10 mouse cellular contexts compared by ENCODE assay signal in the genomic region with DNA sequence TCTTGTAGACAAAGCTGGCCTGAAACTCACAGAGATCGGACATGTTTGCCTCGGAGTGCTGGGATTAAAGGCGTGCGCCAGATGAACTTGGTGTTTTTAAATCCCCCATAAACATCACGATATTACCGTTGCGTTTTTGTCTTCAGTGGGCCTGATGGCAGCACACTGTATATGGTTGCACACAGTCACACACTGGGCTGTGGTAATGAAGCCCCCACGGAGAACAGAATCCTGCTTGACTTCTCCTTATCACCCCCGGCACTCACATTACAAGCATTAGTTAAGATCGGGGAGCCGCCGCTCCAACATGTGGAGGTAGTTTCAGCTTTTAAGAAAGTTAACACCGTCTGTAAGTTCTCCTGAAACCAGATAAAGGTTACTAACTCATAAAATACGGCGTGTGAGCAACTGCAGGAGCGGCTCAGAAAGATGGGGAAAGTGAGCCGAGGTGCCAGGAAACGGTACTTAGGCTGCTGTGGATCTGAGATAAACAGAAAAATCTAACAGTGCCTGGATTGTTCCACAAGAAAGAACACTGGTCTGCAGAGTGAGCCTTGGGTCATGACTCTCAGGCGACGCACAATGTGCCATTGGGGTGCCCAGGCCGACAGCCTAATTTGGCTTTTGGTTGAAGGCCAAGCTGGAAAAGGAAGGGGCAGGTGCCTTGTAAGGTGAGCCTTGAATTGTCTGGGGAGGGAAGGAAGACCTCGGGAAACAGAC.
A peak's percentile ranks its signal among the peaks of the same experiment; 100 is the strongest.
DNase-seq lines count a peak whose midpoint lies in the region; ATAC-seq and TF ChIP-seq lines count a peak whose summit lies in the region.
"Had no signal": no experiment of that assay in that cellular context is flagged by ENCODE, and none has a peak within 500 bp of the region (broad histone marks: within the 10 kb centered on the region; RNA-seq: fewer than 3 reads in every experiment).

No protein-coding gene starts in this region.

- H3K36me3 ChIP-seq in heart, postnatal 0 days (replicated peaks; ENCODE audit: control insufficient read depth, insufficient read depth, low read length), result no peaks in the 10 kb centered on the region
- H3K36me3 ChIP-seq in lung, embryonic 15.5 days, result no peaks in the 10 kb centered on the region
- no peaks in the 10 kb centered on the region for H3K36me3 ChIP-seq in embryonic facial prominence, embryonic 13.5 days
- no peaks in the 10 kb centered on the region for H3K36me3 ChIP-seq in limb, embryonic 12.5 days
- H3K36me3 ChIP-seq: forebrain, embryonic 10.5 days; G1E had no signal

- H3K4me1 ChIP-seq in heart, postnatal 0 days (ENCODE audit: control insufficient read depth, insufficient read depth), result 0 out of 2 replicates have a peak, but pooled peaks cover 3% of the 10 kb centered on the region
- 0 out of 2 replicates have a peak, but pooled peaks cover 3% of the 10 kb centered on the region for H3K4me1 ChIP-seq in lung, embryonic 15.5 days
- peaks cover 13% of the 10 kb centered on the region for H3K4me1 ChIP-seq in embryonic facial prominence, embryonic 13.5 days
- peaks cover 23% of the 10 kb centered on the region for H3K4me1 ChIP-seq in limb, embryonic 12.5 days (replicated peaks)

- no peaks in the 10 kb centered on the region for H3K9me3 ChIP-seq in heart, postnatal 0 days (replicated peaks; ENCODE audit: control insufficient read depth, low read length)
- H3K9me3 ChIP-seq in lung, embryonic 15.5 days, result no peaks in the 10 kb centered on the region
- H3K9me3 ChIP-seq in embryonic facial prominence, embryonic 13.5 days, result no peaks in the 10 kb centered on the region
- no peaks in the 10 kb centered on the region for H3K9me3 ChIP-seq in limb, embryonic 12.5 days
- H3K9me3 ChIP-seq: forebrain, embryonic 10.5 days; G1E had no signal

- no peaks in the 10 kb centered on the region for H3K27me3 ChIP-seq in heart, postnatal 0 days (ENCODE audit: control insufficient read depth, insufficient read depth, low read length)
- H3K27me3 ChIP-seq in lung, embryonic 15.5 days, result no peaks in the 10 kb centered on the region
- no peaks in the 10 kb centered on the region for H3K27me3 ChIP-seq in embryonic facial prominence, embryonic 13.5 days
- 0 out of 2 replicates have a peak, but pooled peaks cover 3% of the 10 kb centered on the region for H3K27me3 ChIP-seq in limb, embryonic 12.5 days

- no peak overlapping the region for H3K9ac ChIP-seq in heart, postnatal 0 days (replicated peaks; ENCODE audit: low read depth, low read length)
- H3K9ac ChIP-seq in lung, embryonic 15.5 days, result no peak overlapping the region
- 0 out of 2 replicates have a peak overlapping the region, but pooled peaks have one; percentile 44 for H3K9ac ChIP-seq in embryonic facial prominence, embryonic 13.5 days
- 0 out of 2 replicates have a peak overlapping the region, but pooled peaks have one; percentile 12 for H3K9ac ChIP-seq in limb, embryonic 12.5 days (replicated peaks)

- no peak for DNase-seq in heart, postnatal 0 days (ENCODE audit: low spot score)
- no peak for DNase-seq in heart, postnatal 25 days (ENCODE audit: low spot score)
- no peak for DNase-seq in lung, postnatal 14 days
- no peak for DNase-seq in gastrocnemius, postnatal 36 days

- H3K4me3 ChIP-seq in heart, postnatal 0 days (ENCODE audit: low read depth, low read length), result 0 out of 2 replicates have a peak overlapping the region, but pooled peaks have one; percentile 3
- H3K4me3 ChIP-seq in lung, embryonic 15.5 days, result no peak overlapping the region
- H3K4me3 ChIP-seq in embryonic facial prominence, embryonic 13.5 days, result peak overlapping the region; percentile 3; the same call in 1 of the 2 replicates
- H3K4me3 ChIP-seq in limb, embryonic 12.5 days (replicated peaks), result 0 out of 2 replicates have a peak overlapping the region, but pooled peaks have one; percentile 0
- H3K4me3 ChIP-seq: forebrain, embryonic 10.5 days; myocyte had no signal

- TF ChIP-seq EP300 in heart, postnatal 0 days (IDR thresholded peaks at IDR 0.05; ENCODE audit: low read depth), result no peak

- intact Hi-C loops in heart, postnatal 25 days (cut with DNase I), result no loop called here
- intact Hi-C loops in gastrocnemius, postnatal 36 days (cut with DNase I), result no loop called here

- ATAC-seq in heart, postnatal 0 days (ENCODE audit: insufficient read depth, low read depth), result no peak
- no peak for ATAC-seq in lung, embryonic 15.5 days (ENCODE audit: borderline replicate concordance, extremely low read depth, low FRiP score, low TSS enrichment)
- 0 out of 2 replicates have a peak, but pooled peaks have one; percentile 52 for ATAC-seq in embryonic facial prominence, embryonic 13.5 days (ENCODE audit: insufficient number of reproducible peaks, insufficient read depth, low FRiP score, low TSS enrichment, low read depth)
- ATAC-seq in limb, embryonic 12.5 days (ENCODE audit: insufficient number of reproducible peaks, insufficient read depth, low FRiP score, low TSS enrichment, low read depth), result peak; percentile 44; the same call in 1 of the 2 replicates

- H3K27ac ChIP-seq in heart, postnatal 0 days (ENCODE audit: low read depth), result no peak overlapping the region
- H3K27ac ChIP-seq in lung, embryonic 15.5 days, result no peak overlapping the region
- H3K27ac ChIP-seq in embryonic facial prominence, embryonic 13.5 days, result peak overlapping the region; percentile 68
- H3K27ac ChIP-seq in limb, embryonic 12.5 days, result peak overlapping the region; percentile 12; the same call in 1 of the 2 replicates
- H3K27ac ChIP-seq: forebrain, embryonic 10.5 days had no signal

- TF ChIP-seq CTCF in heart, postnatal 0 days (IDR thresholded peaks at IDR 0.05; ENCODE audit: low read depth), result no peak

- peak overlapping the region; percentile 33 for H3K4me2 ChIP-seq in heart, postnatal 0 days (ENCODE audit: low read depth, low read length)
- H3K4me2 ChIP-seq in lung, embryonic 15.5 days, result peak overlapping the region; percentile 26
- peak overlapping the region; percentile 46 for H3K4me2 ChIP-seq in embryonic facial prominence, embryonic 13.5 days
- peak overlapping the region; percentile 40 for H3K4me2 ChIP-seq in limb, embryonic 12.5 days

- WGBS in heart, postnatal 0 days, result 37% methylated on average over 22 of the region's 22 CpGs
- 35% methylated on average over 22 of the region's 22 CpGs for WGBS in lung, embryonic 15.5 days
- 35% methylated on average over 22 of the region's 22 CpGs for WGBS in embryonic facial prominence, embryonic 13.5 days
- 27% methylated on average over 22 of the region's 22 CpGs for WGBS in limb, embryonic 12.5 days

Comparison
In these comparisons a context has a peak if more than half of its experiments do, and no peak if none do; other contexts are left out.
1. ATAC-seq: peak in embryonic facial prominence, embryonic 13.5 days (single experiment) and limb, embryonic 12.5 days (single experiment); none in heart, postnatal 0 days (single experiment) and lung, embryonic 15.5 days (single experiment).
2. H3K27ac ChIP-seq: peak in embryonic facial prominence, embryonic 13.5 days (single experiment) and limb, embryonic 12.5 days (single experiment); none in heart, postnatal 0 days (single experiment) and lung, embryonic 15.5 days (single experiment).
3. H3K9ac ChIP-seq: peak in embryonic facial prominence, embryonic 13.5 days (single experiment) and limb, embryonic 12.5 days (single experiment); none in heart, postnatal 0 days (single experiment) and lung, embryonic 15.5 days (single experiment).
4. Peak in every context shown above with its lines, with median percentiles within 50 percentile points of each other: H3K4me2 ChIP-seq.